Mouse (Mus musculus) embryonic fibroblast, embryonic 13.5 days (primary cell): Measurements from ENCODE around the gene Trpv4.

Source experiments
- CTCF ChIP-seq: IDR thresholded peaks from 2 replicates; pipeline ENCODE4 v1.5.1; 2011; ENCODE audit warnings: mild to moderate bottlenecking, control low read depth, low read length, moderate library complexity, borderline replicate concordance; ENCODE audit not compliant: insufficient read depth
- POLR2A ChIP-seq: IDR thresholded peaks from 2 replicates; pipeline ENCODE4 v1.6.1; 2011; ENCODE audit warnings: low read depth, mild to moderate bottlenecking, control low read depth, low read length, moderate library complexity

DNA sequence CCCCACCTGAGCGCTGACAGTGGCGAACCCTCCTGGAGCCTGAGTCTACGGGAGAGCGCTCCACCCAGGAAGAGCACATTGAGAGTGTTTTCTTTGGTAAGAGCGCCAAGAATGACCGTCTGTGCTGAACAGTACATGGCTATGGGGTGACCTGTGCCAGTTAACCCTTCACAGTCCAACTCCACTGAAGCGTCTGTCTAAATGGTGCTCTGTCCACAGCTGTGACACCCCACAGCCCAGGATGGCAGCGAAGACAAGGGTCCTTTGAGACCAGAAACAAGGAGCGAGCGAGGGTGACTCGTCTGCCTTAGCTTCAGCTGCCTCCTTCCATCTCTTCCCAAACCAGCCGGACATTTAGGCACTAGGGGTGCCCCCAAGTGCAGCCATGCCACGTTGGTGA lies 30.5 kb upstream of the Trpv4 start:
- TF ChIP-seq POLR2A (no peak), CTCF (no peak)
